Mouse (Mus musculus): ENCODE results near the gene Ctc1.

DNA sequence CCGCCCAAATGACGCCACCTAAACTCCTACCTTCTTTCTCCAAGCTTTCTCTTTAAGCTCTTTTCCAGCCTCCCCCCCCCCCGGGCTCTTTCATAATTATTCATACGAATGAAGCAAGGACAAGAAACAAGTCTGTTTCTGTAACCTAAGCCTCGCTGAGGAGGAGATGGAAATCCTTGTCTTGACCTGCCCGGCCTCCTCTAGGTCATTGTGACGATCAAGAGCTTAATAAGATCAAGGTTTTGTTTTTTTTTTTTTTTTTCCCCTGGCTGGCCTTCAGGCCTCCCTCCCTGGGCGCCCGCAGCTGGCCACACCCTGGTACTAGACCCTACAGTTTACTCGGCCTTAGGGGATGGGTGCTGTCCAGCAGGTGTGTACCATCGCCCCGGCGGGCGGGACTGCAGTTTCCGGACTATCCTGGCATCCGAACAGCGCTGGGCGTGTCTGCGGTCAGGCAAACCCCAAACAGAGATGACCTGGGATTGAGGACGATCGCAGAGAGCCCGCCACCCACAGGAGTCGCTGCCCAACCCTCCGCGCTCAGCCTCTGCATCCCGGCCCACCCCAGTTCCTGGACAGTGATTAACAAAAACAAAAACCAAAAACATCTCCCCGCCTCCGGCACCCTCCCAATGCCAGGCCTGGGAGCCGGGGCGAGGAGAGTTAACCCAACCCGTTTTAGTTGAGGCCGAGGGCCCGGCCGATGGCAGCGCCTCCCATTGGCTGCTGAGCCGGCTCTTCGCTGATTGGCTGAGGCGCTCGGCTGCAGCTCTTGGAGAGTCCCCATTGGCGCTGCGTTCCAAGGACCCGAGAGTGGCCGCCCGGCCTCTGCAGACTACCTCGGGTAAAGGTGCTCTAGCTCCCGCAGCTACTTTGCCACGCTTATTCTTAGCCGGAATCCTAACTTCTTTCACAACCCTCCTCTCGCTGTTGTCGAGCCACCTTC is 48.1 kb upstream of the Ctc1 start, which contains the start of gene Slc25a35:
- no peak for TF ChIP-seq CTCF (IDR thresholded peaks at IDR 0.05; ENCODE audit: extremely low read depth, insufficient read length, insufficient replicate concordance, low read depth, low read length)
- no peak; the same call in 1 of the 2 replicates for TF ChIP-seq POLR2A (IDR thresholded peaks at IDR 0.05; ENCODE audit: low read depth, low read length)
